Mouse (Mus musculus): ENCODE measurements around the gene Esrrg. TPM values are rescaled to one million over a fixed set of nuclear protein-coding genes. Genes with fewer than 3 reads are reported as not detected.
A peak's percentile ranks its signal among the peaks of the same experiment; 100 is the strongest.

Gene Esrrg
- polyA plus RNA-seq, 1 experiment from 2014 or later, result 27.1 TPM

GRCm38 (mm10) chr1:187652445-187652844 is 43.9 kb downstream of the Esrrg start:
- 7% methylated on average over 7 of the region's 7 CpGs for WGBS
- Histone ChIP-seq H3K36me3 (no peaks in the 10 kb centered on the region), H3K27ac (peak overlapping the region; percentile 28), H3K4me3 (replicated peaks) (peak overlapping the region; percentile 67), H3K9me3 (replicated peaks) (no peaks in the 10 kb centered on the region), H3K4me1 (peaks cover 23% of the 10 kb centered on the region), H3K27me3 (no peaks in the 10 kb centered on the region), H3K9ac (no peak overlapping the region), H3K4me2 (peak overlapping the region; percentile 97)
- 0 out of 2 replicates have a peak, but pooled peaks have one; percentile 9 for ATAC-seq (replicated peaks; ENCODE audit: low FRiP score)

- ATAC-seq (replicated peaks; ENCODE audit: low FRiP score), result 0 out of 2 replicates have a peak, but pooled peaks have one; percentile 16
- Histone ChIP-seq H3K4me2 (peak overlapping the region; percentile 20; the same call in 1 of the 2 replicates), H3K4me3 (replicated peaks) (no peak overlapping the region), H3K27ac (peak overlapping the region; percentile 55; the same call in 1 of the 2 replicates), H3K9me3 (replicated peaks) (no peaks in the 10 kb centered on the region), H3K4me1 (peaks cover 23% of the 10 kb centered on the region), H3K36me3 (no peaks in the 10 kb centered on the region), H3K9ac (no peak overlapping the region), H3K27me3 (no peaks in the 10 kb centered on the region)
- WGBS, result 32% methylated on average over 9 of the region's 9 CpGs
Measured at GRCm38 (mm10) chr1:187653390-187653789, 44.8 kb downstream of the Esrrg start.

- no peak overlapping the region for H3K4me3 ChIP-seq (replicated peaks)
- no peaks in the 10 kb centered on the region for H3K27me3 ChIP-seq
- peaks cover 37% of the 10 kb centered on the region for H3K4me1 ChIP-seq
- H3K4me2 ChIP-seq, result no peak overlapping the region
- H3K9ac ChIP-seq, result no peak overlapping the region
- no peak overlapping the region for H3K27ac ChIP-seq
- no peak for ATAC-seq (replicated peaks; ENCODE audit: low FRiP score)
- 61% methylated on average over 9 of the region's 9 CpGs for WGBS
- no peaks in the 10 kb centered on the region for H3K36me3 ChIP-seq
- no peaks in the 10 kb centered on the region for H3K9me3 ChIP-seq (replicated peaks)
Measured at GRCm38 (mm10) chr1:187660963-187661362, 52.4 kb downstream of the Esrrg start.

- Histone ChIP-seq H3K27ac (peak overlapping the region; percentile 78), H3K4me1 (peaks cover 40% of the 10 kb centered on the region)
Measured at GRCm38 (mm10) chr1:187662083-187662609, 53.6 kb downstream of the Esrrg start.

GRCm38 (mm10) chr1:187663376-187663775 is 54.8 kb downstream of the Esrrg start:
- WGBS, result 51% methylated on average over 6 of the region's 6 CpGs
- Histone ChIP-seq H3K4me1 (peaks cover 40% of the 10 kb centered on the region), H3K9me3 (replicated peaks) (no peaks in the 10 kb centered on the region)

More at GRCm38 (mm10) chr1:187662083-187662609, 53.6 kb downstream of the Esrrg start:
- H3K9me3 ChIP-seq (replicated peaks), result no peaks in the 10 kb centered on the region
- H3K36me3 ChIP-seq, result no peaks in the 10 kb centered on the region
- H3K4me2 ChIP-seq, result peak overlapping the region; percentile 50
- peak; percentile 77 for ATAC-seq (replicated peaks; ENCODE audit: low FRiP score)
- 14% methylated on average over 12 of the region's 12 CpGs for WGBS
- no peak overlapping the region for H3K9ac ChIP-seq
- H3K27me3 ChIP-seq, result no peaks in the 10 kb centered on the region
- H3K4me3 ChIP-seq (replicated peaks), result 0 out of 2 replicates have a peak overlapping the region, but pooled peaks have one; percentile 10

GRCm38 (mm10) chr1:187664261-187664660 is 55.7 kb downstream of the Esrrg start:
- H3K4me1 ChIP-seq, result peaks cover 40% of the 10 kb centered on the region
- no peaks in the 10 kb centered on the region for H3K36me3 ChIP-seq
- H3K27me3 ChIP-seq, result no peaks in the 10 kb centered on the region
- no peaks in the 10 kb centered on the region for H3K9me3 ChIP-seq (replicated peaks)
- 80% methylated on average over 7 of the region's 7 CpGs for WGBS
- H3K27ac ChIP-seq, result 0 out of 2 replicates have a peak overlapping the region, but pooled peaks have one; percentile 78
- ATAC-seq (replicated peaks; ENCODE audit: low FRiP score), result no peak
- no peak overlapping the region for H3K4me2 ChIP-seq
- H3K9ac ChIP-seq, result no peak overlapping the region
- H3K4me3 ChIP-seq (replicated peaks), result no peak overlapping the region

More at GRCm38 (mm10) chr1:187663376-187663775, 54.8 kb downstream of the Esrrg start:
- no peaks in the 10 kb centered on the region for H3K36me3 ChIP-seq
- peak overlapping the region; percentile 78 for H3K27ac ChIP-seq
- ATAC-seq (replicated peaks; ENCODE audit: low FRiP score), result no peak
- H3K4me3 ChIP-seq (replicated peaks), result no peak overlapping the region
- H3K9ac ChIP-seq, result no peak overlapping the region
- H3K27me3 ChIP-seq, result no peaks in the 10 kb centered on the region
- H3K4me2 ChIP-seq, result peak overlapping the region; percentile 50

GRCm38 (mm10) chr1:187665901-187666600 is 57.5 kb downstream of the Esrrg start:
- no peak for ATAC-seq (replicated peaks; ENCODE audit: low FRiP score)
- Histone ChIP-seq H3K9me3 (replicated peaks) (no peaks in the 10 kb centered on the region), H3K4me1 (peaks cover 35% of the 10 kb centered on the region), H3K27me3 (no peaks in the 10 kb centered on the region), H3K4me3 (replicated peaks) (no peak overlapping the region), H3K36me3 (no peaks in the 10 kb centered on the region), H3K4me2 (no peak overlapping the region), H3K27ac (no peak overlapping the region), H3K9ac (no peak overlapping the region)
- 36% methylated on average over 10 of the region's 10 CpGs for WGBS

- 94% methylated on average over 6 of the region's 6 CpGs for WGBS
- Histone ChIP-seq H3K27me3 (no peaks in the 10 kb centered on the region), H3K4me1 (peaks cover 9% of the 10 kb centered on the region; the same call in 1 of the 2 replicates), H3K27ac (no peak overlapping the region), H3K36me3 (no peaks in the 10 kb centered on the region), H3K4me2 (no peak overlapping the region), H3K4me3 (replicated peaks) (no peak overlapping the region), H3K9ac (no peak overlapping the region), H3K9me3 (replicated peaks) (no peaks in the 10 kb centered on the region)
- ATAC-seq (replicated peaks; ENCODE audit: low FRiP score), result no peak
Measured at GRCm38 (mm10) chr1:187669746-187670145, 61.2 kb downstream of the Esrrg start.

GRCm38 (mm10) chr1:187672446-187672845 is 63.9 kb downstream of the Esrrg start:
- ATAC-seq (replicated peaks; ENCODE audit: low FRiP score), result no peak
- no peaks in the 10 kb centered on the region for H3K9me3 ChIP-seq (replicated peaks)
- H3K4me3 ChIP-seq (replicated peaks), result no peak overlapping the region
- H3K4me1 ChIP-seq, result 0 out of 2 replicates have a peak, but pooled peaks cover 4% of the 10 kb centered on the region
- no peaks in the 10 kb centered on the region for H3K27me3 ChIP-seq
- WGBS, result 73% methylated on average over 5 of the region's 5 CpGs
- no peak overlapping the region for H3K4me2 ChIP-seq
- H3K27ac ChIP-seq, result no peak overlapping the region
- H3K9ac ChIP-seq, result no peak overlapping the region
- H3K36me3 ChIP-seq, result no peaks in the 10 kb centered on the region

- Histone ChIP-seq H3K4me2 (no peak overlapping the region), H3K9me3 (replicated peaks) (no peaks in the 10 kb centered on the region), H3K4me1 (0 out of 2 replicates have a peak, but pooled peaks cover 4% of the 10 kb centered on the region), H3K27ac (no peak overlapping the region), H3K36me3 (no peaks in the 10 kb centered on the region), H3K27me3 (no peaks in the 10 kb centered on the region), H3K4me3 (replicated peaks) (no peak overlapping the region), H3K9ac (no peak overlapping the region)
- 43% methylated on average over 10 of the region's 10 CpGs for WGBS
- ATAC-seq (replicated peaks; ENCODE audit: low FRiP score), result no peak
Measured at GRCm38 (mm10) chr1:187674771-187675186, 66.2 kb downstream of the Esrrg start.

- 0 out of 2 replicates have a peak, but pooled peaks cover 4% of the 10 kb centered on the region for H3K4me1 ChIP-seq
- 82% methylated on average over 10 of the region's 10 CpGs for WGBS
- no peak overlapping the region for H3K9ac ChIP-seq
- H3K27ac ChIP-seq, result no peak overlapping the region
- H3K27me3 ChIP-seq, result no peaks in the 10 kb centered on the region
- ATAC-seq (replicated peaks; ENCODE audit: low FRiP score), result no peak
- no peak overlapping the region for H3K4me3 ChIP-seq (replicated peaks)
- no peaks in the 10 kb centered on the region for H3K36me3 ChIP-seq
- no peaks in the 10 kb centered on the region for H3K9me3 ChIP-seq (replicated peaks)
- no peak overlapping the region for H3K4me2 ChIP-seq
Measured at GRCm38 (mm10) chr1:187676626-187677025, 68.0 kb downstream of the Esrrg start.

- H3K27me3 ChIP-seq, result no peaks in the 10 kb centered on the region
- ATAC-seq (replicated peaks; ENCODE audit: low FRiP score), result no peak
- H3K4me2 ChIP-seq, result no peak overlapping the region
- H3K9me3 ChIP-seq (replicated peaks), result no peaks in the 10 kb centered on the region
- 0 out of 2 replicates have a peak, but pooled peaks cover 4% of the 10 kb centered on the region for H3K4me1 ChIP-seq
- 84% methylated on average over 1 of the region's 1 CpGs for WGBS
- H3K9ac ChIP-seq, result no peak overlapping the region
- no peaks in the 10 kb centered on the region for H3K36me3 ChIP-seq
- H3K4me3 ChIP-seq (replicated peaks), result no peak overlapping the region
- no peak overlapping the region for H3K27ac ChIP-seq
Measured at GRCm38 (mm10) chr1:187679246-187679645, 70.7 kb downstream of the Esrrg start.
